Mouse (Mus musculus) embryonic facial prominence, embryonic 11.5 days (tissue): ENCODE results near the gene Polr3h. TPM values are rescaled to one million over a fixed set of nuclear protein-coding genes. Genes with fewer than 3 reads are reported as not detected.

ENCODE experiments used
- ATAC-seq: fragments of 200-750 bp; cut with Nextera tagmentation; replicated peaks from 2 replicates; pipeline ENCODE4 v1.8.0; 2017; ENCODE audit warnings: low read depth; ENCODE audit not compliant: insufficient number of reproducible peaks, low FRiP score, low TSS enrichment
- DNase-seq: peaks from one replicate; pipeline ENCODE4 v3.0.0-alpha.2; 2015; ENCODE audit warnings: low spot score
- H3K27ac ChIP-seq: fragments of 300-500 bp; sonication (generic); replicated peaks from 2 replicates; pipeline ENCODE4 v1.5.1; 2014; ENCODE audit warnings: mild to moderate bottlenecking, low read depth, low read length, control low read depth
- H3K27me3 ChIP-seq: fragments of 300-500 bp; sonication (generic); 2 replicates; pipeline ENCODE4 v1.6.1; 2014; ENCODE audit warnings: mild to moderate bottlenecking, low read length, moderate library complexity, mixed read lengths; ENCODE audit not compliant: control insufficient read depth, insufficient read depth
- H3K36me3 ChIP-seq: fragments of 300-500 bp; sonication (generic); replicated peaks from 2 replicates; pipeline ENCODE4 v1.6.1; 2014; ENCODE audit warnings: low read depth, mild to moderate bottlenecking, low read length, moderate library complexity, mixed read lengths; ENCODE audit not compliant: control insufficient read depth, insufficient read depth
- H3K4me1 ChIP-seq: fragments of 300-500 bp; sonication (generic); 2 replicates; pipeline ENCODE4 v1.6.1; 2014; ENCODE audit warnings: low read length, mixed read lengths; ENCODE audit not compliant: control insufficient read depth, insufficient read depth
- H3K4me2 ChIP-seq: fragments of 300-500 bp; sonication (generic); 2 replicates; pipeline ENCODE4 v1.6.1; 2014; ENCODE audit warnings: low read depth, mild to moderate bottlenecking, control low read depth, low read length, moderate library complexity
- H3K4me3 ChIP-seq: fragments of 300-500 bp; sonication (generic); 2 replicates; pipeline ENCODE4 v1.5.1; 2014; ENCODE audit warnings: low read depth, low read length, control low read depth
- H3K9ac ChIP-seq: fragments of 300-500 bp; sonication (generic); replicated peaks from 2 replicates; pipeline ENCODE4 v1.6.1; 2014; ENCODE audit warnings: mild to moderate bottlenecking, control low read depth, low read length
- H3K9me3 ChIP-seq: fragments of 300-500 bp; sonication (generic); replicated peaks from 2 replicates; pipeline ENCODE4 v1.6.1; 2016; ENCODE audit warnings: mild to moderate bottlenecking, low read length, inconsistent platforms, mixed read lengths; ENCODE audit not compliant: control insufficient read depth
- WGBS: fragments of 180-500 bp; shearing (Covaris S2); extraction: QIAGEN DNeasy Blood & Tissue Kit; methylation state at CpG from one replicate; pipeline ENCODE4 v1.1.7; 2014; 5-methylcytosine and 5-hydroxymethylcytosine counted together
- polyA plus RNA-seq: library from polyadenylated mRNA; unstranded; fragments of >200 nt; fragmentation: Nextera tagmentation; extraction: Ambion mirVana; gene quantifications from 2 replicates; pipeline ENCODE4 v1.2.1, GENCODE M21; 2014

Polr3h gene
- polyA plus RNA-seq, 1 experiment from 2014 or later = 60.3 TPM

DNA sequence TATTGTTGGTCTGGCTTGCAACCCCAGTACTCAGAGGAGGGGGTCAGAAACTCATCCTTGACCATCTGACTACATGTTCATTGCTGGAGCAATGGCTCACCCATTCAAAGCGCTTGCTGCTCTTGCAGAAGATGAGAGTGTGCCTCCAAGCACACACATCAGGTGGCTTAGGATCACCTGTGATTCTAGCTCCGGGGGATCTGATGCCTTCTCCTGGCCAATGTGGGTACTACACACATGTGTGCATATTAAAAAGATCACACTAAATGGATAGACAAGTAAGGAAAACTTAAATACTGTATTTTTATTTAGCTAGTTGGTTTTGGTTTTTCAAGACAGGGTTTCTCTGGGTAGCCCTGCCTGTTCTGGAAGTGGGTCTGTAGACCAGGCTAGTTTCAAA, 15.0 kb upstream of the Polr3h start:
- H3K4me1 ChIP-seq = peaks cover 9% of the 10 kb centered on the region
- no peak for ATAC-seq
- WGBS = 86% methylated on average over 2 of the region's 2 CpGs

DNA sequence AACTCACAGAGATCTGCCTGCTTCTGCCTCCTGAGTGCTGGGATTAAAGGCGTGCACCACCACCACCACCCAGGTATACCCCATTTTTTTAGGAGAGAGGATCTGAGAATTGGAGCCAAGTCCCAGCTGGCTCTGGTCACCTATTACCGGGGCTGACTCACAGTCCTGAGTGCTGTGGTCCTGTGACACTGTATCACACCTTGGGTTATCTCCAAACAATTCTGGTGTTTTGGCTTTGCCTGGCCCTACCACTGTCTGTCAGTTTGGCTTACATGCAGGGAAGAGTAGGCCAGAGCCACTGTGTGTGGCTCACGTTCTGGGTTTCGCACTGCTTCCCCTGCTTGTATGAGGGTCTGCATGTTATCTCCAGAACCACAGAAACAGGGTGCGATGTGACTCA, 14.2 kb upstream of the Polr3h start:
- Histone ChIP-seq H3K27me3 (no peaks in the 10 kb centered on the region; the same call in 1 of the 2 replicates), H3K4me1 (peaks cover 9% of the 10 kb centered on the region), H3K27ac (no peak overlapping the region), H3K36me3 (no peaks in the 10 kb centered on the region), H3K4me2 (no peak overlapping the region), H3K4me3 (no peak overlapping the region), H3K9ac (no peak overlapping the region), H3K9me3 (no peaks in the 10 kb centered on the region)
- DNase-seq = no peak
- no peak for ATAC-seq
- WGBS = 92% methylated on average over 5 of the region's 5 CpGs

More for the DNA sequence above, 15.0 kb upstream of the Polr3h start:
- no peak overlapping the region for H3K27ac ChIP-seq
- H3K4me2 ChIP-seq = no peak overlapping the region
- no peaks in the 10 kb centered on the region; the same call in 1 of the 2 replicates for H3K27me3 ChIP-seq
- no peaks in the 10 kb centered on the region for H3K9me3 ChIP-seq
- H3K9ac ChIP-seq = no peak overlapping the region
- no peak for DNase-seq
- H3K4me3 ChIP-seq = no peak overlapping the region
- no peaks in the 10 kb centered on the region for H3K36me3 ChIP-seq

DNA sequence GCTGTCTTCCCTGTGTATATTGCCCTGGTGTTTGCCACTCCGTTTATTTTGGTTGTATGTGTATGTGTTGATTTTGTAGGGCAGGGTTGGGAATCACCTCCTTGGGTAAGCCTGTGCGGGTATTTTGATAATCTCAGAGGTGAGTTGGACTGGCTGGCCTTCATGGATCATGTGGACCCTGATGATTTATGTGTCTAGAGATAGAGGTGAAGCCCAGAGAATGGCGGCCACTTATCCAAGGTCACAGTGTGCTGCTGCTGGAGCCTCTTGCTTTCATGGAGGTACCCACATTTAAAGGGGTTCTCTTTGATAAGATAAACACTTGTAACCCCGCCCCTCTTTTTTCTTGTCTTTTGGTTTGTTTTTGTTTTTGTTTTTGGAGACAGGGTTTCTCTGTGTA, 13.7 kb upstream of the Polr3h start:
- Histone ChIP-seq H3K4me2 (no peak overlapping the region), H3K4me3 (no peak overlapping the region), H3K27me3 (no peaks in the 10 kb centered on the region; the same call in 1 of the 2 replicates), H3K4me1 (peaks cover 9% of the 10 kb centered on the region), H3K9me3 (no peaks in the 10 kb centered on the region), H3K36me3 (no peaks in the 10 kb centered on the region), H3K27ac (no peak overlapping the region), H3K9ac (no peak overlapping the region)
- DNase-seq = no peak
- no peak for ATAC-seq
- 85% methylated on average over 4 of the region's 4 CpGs for WGBS

DNA sequence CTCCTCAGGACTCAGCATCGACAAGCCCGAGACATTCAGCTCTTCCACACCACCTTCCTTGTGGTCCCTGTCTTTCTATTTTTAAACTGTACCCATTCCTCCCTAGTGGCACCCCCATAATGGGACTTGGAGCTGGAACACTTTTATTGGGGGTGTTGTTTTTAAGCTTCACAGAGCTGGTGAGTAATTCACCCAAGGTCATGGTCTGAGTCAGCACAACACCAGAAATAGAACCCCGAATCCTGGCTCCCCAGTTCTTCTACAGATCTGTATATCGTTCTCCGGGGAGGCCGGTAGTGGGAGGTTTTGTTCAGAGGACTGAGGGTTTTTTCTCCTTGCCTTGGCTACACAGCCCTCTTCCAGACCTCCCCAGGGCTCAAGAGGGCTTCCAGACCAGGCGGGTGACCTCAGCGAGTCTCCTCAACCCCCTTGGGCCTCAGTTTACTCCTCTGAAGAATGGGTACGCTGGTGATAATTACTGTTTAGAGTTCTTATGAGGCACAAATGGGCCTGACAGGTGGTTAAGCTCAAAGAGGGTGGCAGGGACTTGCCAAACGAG, 13.2 kb upstream of the Polr3h start:
- 83% methylated on average over 10 of the region's 10 CpGs for WGBS
- H3K27ac ChIP-seq = no peak overlapping the region
- H3K4me1 ChIP-seq = peaks cover 9% of the 10 kb centered on the region
- H3K4me2 ChIP-seq = no peak overlapping the region
- ATAC-seq (no peak), DNase-seq (no peak)
- no peak overlapping the region for H3K4me3 ChIP-seq
- no peaks in the 10 kb centered on the region for H3K36me3 ChIP-seq
- no peaks in the 10 kb centered on the region for H3K9me3 ChIP-seq
- no peak overlapping the region for H3K9ac ChIP-seq
- no peaks in the 10 kb centered on the region; the same call in 1 of the 2 replicates for H3K27me3 ChIP-seq

DNA sequence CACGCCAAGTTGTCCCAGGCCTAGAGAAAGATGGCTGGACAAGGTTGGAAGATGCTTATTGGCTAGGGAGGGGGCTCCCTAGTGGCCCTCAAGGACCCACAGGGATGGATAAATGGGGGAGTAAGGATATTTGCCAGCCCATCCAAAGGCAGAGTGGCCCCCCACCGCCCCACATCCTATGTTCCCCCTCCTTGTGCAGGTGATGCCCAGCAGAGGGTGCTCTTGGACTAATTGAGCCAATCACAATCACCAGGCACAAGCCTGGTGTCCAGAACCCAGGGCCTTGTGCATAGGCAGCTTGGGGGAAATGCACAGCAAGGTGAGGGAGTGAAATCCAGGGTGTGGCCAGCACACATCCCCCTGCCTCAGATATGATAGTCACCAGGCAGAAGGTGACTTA, 12.2 kb upstream of the Polr3h start:
- H3K36me3 ChIP-seq = no peaks in the 10 kb centered on the region
- no peaks in the 10 kb centered on the region; the same call in 1 of the 2 replicates for H3K27me3 ChIP-seq
- no peak overlapping the region for H3K4me3 ChIP-seq
- DNase-seq (peak; percentile 66), ATAC-seq (no peak)
- WGBS = 26% methylated on average over 2 of the region's 2 CpGs
- peaks cover 6% of the 10 kb centered on the region for H3K4me1 ChIP-seq
- no peak overlapping the region for H3K27ac ChIP-seq
- no peak overlapping the region for H3K9ac ChIP-seq
- H3K4me2 ChIP-seq = no peak overlapping the region
- no peaks in the 10 kb centered on the region for H3K9me3 ChIP-seq

DNA sequence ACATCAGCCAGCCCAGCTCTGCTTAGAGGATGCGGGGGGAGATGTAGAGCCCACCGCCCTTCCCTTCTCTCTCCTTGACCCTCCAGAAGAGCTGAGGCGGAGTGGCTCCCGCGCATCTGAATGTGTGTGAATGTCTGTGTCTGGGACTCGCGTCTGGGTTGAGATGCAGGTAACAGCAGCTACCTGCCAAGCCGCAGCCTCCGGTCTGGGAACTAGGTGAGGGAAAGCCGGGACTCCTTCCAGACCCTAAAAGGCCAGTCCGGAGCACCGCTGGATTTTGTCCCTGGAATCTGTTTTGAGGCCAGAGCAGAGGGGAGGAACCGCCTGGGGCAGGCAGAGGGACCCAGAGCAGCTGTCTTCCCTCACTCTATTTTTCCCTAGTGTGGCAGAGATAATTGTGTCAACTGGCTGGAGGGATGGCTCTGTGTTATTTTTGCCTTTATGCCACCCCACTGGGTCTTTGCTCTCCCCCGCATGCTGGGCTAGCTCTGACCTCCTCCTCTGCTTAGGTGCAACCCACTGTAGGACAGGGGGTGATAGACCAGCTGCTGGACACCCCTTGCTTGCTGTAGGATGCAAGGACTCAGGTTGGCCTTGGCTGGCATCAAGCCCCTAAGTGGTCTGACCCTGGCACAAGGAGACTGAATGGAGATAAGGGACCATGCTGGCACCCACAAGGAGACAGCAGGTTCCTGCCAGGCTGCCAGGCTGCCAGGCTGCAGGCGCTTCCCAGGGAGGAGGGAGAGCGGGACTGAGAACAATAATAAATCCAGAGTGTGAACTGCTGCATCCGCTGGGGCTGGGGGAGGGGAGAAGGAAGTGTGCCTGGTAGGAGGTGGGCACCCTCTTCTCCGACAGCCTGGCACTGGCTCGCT, 11.3 kb upstream of the Polr3h start:
- Histone ChIP-seq H3K27me3 (no peaks in the 10 kb centered on the region; the same call in 1 of the 2 replicates), H3K4me1 (peaks cover 5% of the 10 kb centered on the region), H3K9me3 (no peaks in the 10 kb centered on the region), H3K36me3 (no peaks in the 10 kb centered on the region), H3K9ac (peak overlapping the region; percentile 65), H3K27ac (no peak overlapping the region), H3K4me3 (peak overlapping the region; percentile 44), H3K4me2 (peak overlapping the region; percentile 86)
- DNase-seq = no peak
- ATAC-seq = no peak; the same call in 1 of the 2 replicates
- WGBS = 8% methylated on average over 17 of the region's 19 CpGs

DNA sequence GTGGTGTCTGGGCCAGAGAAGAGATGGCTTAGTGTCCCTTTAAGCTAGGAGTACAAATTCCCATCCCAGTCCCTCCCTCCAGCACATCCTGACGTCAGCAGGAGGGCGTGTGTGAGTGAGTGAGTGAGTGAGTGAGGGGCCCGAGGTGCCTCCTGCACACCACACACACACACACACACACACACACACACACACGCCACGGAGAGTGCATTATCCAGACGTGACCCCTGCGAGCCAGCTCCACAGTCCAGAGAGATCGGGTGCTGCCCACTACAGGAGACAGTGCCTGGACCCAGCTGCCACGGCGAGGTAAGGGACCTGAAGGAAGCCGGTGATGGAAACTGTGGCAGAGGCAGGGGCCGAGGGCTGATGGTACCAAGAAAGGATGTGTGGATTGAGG, 10.6 kb upstream of the Polr3h start, which contains the start of gene Csdc2:
Csdc2 (plus strand) TSS at position 81 of the 400 bp plus-strand sequence.
- ATAC-seq (peak; percentile 63), DNase-seq (peak; percentile 76)
- WGBS = 0% methylated on average over 12 of the region's 12 CpGs
- H3K36me3 ChIP-seq = no peaks in the 10 kb centered on the region
- H3K9me3 ChIP-seq = no peaks in the 10 kb centered on the region
- no peaks in the 10 kb centered on the region; the same call in 1 of the 2 replicates for H3K27me3 ChIP-seq
- peaks cover 5% of the 10 kb centered on the region for H3K4me1 ChIP-seq
- H3K27ac ChIP-seq = no peak within 1 kb of the TSS
- H3K4me3 ChIP-seq = peak within 1 kb of the TSS; percentile 44
- peak within 1 kb of the TSS; percentile 65 for H3K9ac ChIP-seq
- peak within 1 kb of the TSS; percentile 86 for H3K4me2 ChIP-seq
